Mouse (Mus musculus) brown adipose tissue, adult 24 weeks (tissue): ENCODE measurements around the gene Gpt2. TPM values are rescaled to one million over a fixed set of nuclear protein-coding genes. Genes with fewer than 3 reads are reported as not detected.

Experiments
- H3K27ac ChIP-seq: fragments of 200-500 bp; replicated peaks from 2 replicates; pipeline ENCODE4 v1.5.1; 2012; ENCODE audit warnings: low read depth, mild to moderate bottlenecking, low read length
- H3K4me1 ChIP-seq: fragments of 200-500 bp; 2 replicates; pipeline ENCODE4 v1.6.1; 2012; ENCODE audit warnings: low read length, mixed read lengths; ENCODE audit not compliant: control insufficient read depth, insufficient read depth, insufficient read length
- H3K4me3 ChIP-seq: fragments of 200-500 bp; 2 replicates; pipeline ENCODE4 v1.5.1; 2012; ENCODE audit warnings: low read depth, mild to moderate bottlenecking, low read length, moderate library complexity; ENCODE audit not compliant: insufficient read depth
- polyA plus RNA-seq: library from polyadenylated mRNA; stranded (reverse); fragments of >200 nt; gene quantifications from 2 replicates; pipeline ENCODE4 v1.2.4, GENCODE M21; 2012; ENCODE audit not compliant: missing spikeins, insufficient read depth, insufficient read length

Gpt2 gene
- polyA plus RNA-seq, 1 experiment, result 11.1 TPM

DNA sequence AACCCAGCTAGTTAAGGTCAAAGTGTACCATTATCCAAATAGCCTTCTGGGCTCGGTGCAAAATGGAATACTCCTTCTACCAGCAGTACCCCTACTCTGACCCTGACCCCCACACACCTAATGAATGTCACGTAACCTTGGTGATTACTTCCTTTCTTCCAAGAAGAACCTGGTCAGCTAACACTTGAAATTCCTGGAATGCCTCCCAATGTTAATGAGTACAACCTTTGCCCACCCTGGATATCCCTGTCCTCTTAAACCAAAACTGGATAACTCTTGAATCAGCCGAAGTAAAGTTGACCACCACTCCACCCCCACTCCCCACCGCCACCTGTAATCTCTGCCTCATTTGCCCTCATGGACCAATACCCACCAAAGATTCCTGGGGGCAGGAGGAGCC lies 19.1 kb upstream of the Gpt2 start:
- Histone ChIP-seq H3K27ac (no peak overlapping the region), H3K4me3 (no peak overlapping the region), H3K4me1 (no peaks in the 10 kb centered on the region)

GRCm38 (mm10) chr8:85474924-85475323 lies 17.5 kb upstream of the Gpt2 start:
- Histone ChIP-seq H3K27ac (no peak overlapping the region), H3K4me1 (no peaks in the 10 kb centered on the region), H3K4me3 (no peak overlapping the region)

DNA sequence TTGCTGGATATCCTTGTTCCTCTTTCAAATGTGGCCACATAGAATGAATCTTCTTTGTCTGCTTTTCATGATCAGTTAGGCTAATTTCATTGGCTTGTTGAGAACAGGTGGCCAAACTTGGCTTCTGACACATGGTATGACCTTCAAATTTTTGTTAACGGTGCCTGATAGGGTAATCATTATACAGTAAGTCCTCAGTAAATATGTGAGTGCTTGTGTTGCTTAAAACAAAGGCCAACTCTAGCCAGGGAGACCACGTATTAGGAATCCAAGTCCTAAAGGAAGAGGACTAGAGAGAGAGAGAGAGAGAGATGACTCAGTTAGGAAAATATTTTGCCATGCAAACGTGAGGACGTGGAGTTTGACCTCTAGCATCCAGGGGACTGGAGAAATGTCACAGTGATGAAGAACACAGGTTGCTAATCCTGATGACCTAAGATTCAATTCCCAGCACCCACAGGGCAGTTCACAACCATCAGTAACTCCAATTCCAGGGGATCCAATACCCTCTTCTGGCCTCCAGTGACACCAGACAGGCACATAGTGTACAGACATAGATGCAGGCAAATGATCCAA lies 15.3 kb upstream of the Gpt2 start:
- Histone ChIP-seq H3K27ac (no peak overlapping the region), H3K4me1 (no peaks in the 10 kb centered on the region), H3K4me3 (no peak overlapping the region)

GRCm38 (mm10) chr8:85478397-85478796 lies 14.0 kb upstream of the Gpt2 start:
- no peaks in the 10 kb centered on the region for H3K4me1 ChIP-seq
- no peak overlapping the region for H3K27ac ChIP-seq
- H3K4me3 ChIP-seq, result no peak overlapping the region

- no peaks in the 10 kb centered on the region for H3K4me1 ChIP-seq
- no peak overlapping the region for H3K27ac ChIP-seq
- H3K4me3 ChIP-seq, result no peak overlapping the region
Measured at GRCm38 (mm10) chr8:85479710-85480109, 12.7 kb upstream of the Gpt2 start.

DNA sequence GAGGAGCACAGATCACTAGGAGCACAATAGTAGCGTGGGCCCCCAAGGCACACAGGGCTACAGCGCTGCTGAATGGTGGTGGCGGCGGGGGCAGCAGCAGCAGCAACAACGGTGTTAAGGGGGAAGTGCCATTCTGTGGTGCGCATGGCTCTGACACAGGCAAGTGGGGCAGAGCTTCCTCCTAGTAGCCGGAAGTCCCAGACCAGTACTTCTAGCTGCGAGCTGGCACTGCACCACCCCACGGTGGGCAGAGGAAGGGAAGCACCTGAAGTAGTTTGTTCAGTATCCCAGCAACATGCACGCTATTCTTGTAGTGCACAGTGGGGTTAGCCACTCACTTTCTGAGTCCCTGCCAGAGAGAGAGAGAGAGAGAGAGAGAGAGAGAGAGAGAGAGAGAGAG lies 10.5 kb upstream of the Gpt2 start:
- Histone ChIP-seq H3K27ac (no peak overlapping the region), H3K4me1 (no peaks in the 10 kb centered on the region), H3K4me3 (no peak overlapping the region; the same call in 1 of the 2 replicates)

DNA sequence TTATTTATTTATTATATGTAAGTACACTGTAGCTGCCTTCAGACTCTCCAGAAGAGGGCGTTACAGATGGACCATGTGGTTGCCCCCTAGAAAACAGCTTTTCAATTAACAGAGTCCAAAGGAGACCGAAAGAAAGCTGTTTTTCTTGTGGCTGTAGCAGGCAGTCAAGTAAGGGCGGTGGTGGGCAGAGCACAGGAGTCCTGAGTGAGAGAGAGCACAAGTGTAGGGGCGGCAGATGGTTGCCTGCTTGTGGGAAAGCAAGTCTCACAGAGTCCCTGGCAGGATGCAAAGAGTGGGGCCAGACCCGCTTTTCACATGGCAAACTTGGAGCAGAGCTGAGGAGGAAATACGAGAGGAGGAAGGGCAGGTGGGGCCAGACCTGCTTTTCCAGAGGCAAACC lies 9.9 kb upstream of the Gpt2 start:
- Histone ChIP-seq H3K4me3 (no peak overlapping the region), H3K27ac (no peak overlapping the region), H3K4me1 (no peaks in the 10 kb centered on the region)

DNA sequence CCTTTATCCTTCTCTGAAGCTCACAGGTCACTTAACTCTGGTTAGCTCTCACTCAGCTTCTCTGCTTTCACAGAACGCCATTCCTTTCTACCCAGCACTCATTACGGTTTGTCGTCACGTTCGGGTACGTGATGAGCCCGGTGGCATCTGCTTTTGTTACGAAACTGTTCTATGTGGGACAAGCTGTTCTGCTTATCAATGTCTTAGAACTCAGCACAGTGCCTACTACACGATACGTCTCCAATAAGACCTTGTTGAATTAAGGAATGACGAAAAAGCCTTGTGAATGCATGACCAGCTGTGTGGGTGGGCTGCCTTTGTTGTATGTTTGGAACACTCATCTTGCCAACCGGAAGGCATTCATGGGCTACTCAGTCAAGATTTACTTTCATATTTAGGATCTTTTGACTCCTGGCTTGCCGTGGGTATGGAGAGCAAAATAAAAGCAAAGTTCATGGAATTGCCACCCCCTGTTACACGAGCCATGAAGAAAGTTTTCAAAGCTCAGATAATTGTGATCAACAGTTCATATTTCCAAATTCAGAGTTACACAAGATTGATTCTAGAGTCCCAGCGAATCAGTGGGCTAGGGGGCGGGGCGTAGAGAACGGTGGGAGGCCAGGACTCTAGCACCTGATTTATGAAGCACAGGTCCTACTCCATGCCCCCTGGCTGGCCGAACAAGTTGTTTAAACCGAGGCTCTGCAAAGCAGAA lies 4.3 kb upstream of the Gpt2 start:
- Histone ChIP-seq H3K27ac (no peak overlapping the region), H3K4me3 (no peak overlapping the region), H3K4me1 (no peaks in the 10 kb centered on the region)

DNA sequence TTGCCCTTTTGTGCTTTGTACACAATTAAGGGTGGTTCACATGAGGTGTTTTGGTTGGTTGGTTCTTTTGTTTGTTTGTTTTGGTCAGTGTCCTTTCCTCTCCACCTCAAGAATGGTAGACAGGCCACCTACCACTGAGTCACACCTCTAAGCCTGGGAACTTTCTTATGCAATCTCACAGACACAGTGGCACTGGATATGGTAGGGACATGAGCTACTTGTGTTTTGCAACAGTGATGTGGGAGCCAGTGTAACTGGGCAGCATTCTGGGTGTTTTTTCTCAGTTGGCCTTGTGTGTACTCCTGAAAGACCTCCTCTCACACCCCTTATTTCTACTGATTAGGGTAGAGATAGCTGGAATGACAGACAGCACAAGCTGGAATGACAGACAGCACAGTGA lies 3.7 kb upstream of the Gpt2 start:
- Histone ChIP-seq H3K4me1 (no peaks in the 10 kb centered on the region), H3K4me3 (no peak overlapping the region), H3K27ac (no peak overlapping the region)

- H3K4me1 ChIP-seq, result no peaks in the 10 kb centered on the region
- H3K4me3 ChIP-seq, result no peak overlapping the region
- H3K27ac ChIP-seq, result no peak overlapping the region
Measured at GRCm38 (mm10) chr8:85489546-85489945, 2.8 kb upstream of the Gpt2 start.

DNA sequence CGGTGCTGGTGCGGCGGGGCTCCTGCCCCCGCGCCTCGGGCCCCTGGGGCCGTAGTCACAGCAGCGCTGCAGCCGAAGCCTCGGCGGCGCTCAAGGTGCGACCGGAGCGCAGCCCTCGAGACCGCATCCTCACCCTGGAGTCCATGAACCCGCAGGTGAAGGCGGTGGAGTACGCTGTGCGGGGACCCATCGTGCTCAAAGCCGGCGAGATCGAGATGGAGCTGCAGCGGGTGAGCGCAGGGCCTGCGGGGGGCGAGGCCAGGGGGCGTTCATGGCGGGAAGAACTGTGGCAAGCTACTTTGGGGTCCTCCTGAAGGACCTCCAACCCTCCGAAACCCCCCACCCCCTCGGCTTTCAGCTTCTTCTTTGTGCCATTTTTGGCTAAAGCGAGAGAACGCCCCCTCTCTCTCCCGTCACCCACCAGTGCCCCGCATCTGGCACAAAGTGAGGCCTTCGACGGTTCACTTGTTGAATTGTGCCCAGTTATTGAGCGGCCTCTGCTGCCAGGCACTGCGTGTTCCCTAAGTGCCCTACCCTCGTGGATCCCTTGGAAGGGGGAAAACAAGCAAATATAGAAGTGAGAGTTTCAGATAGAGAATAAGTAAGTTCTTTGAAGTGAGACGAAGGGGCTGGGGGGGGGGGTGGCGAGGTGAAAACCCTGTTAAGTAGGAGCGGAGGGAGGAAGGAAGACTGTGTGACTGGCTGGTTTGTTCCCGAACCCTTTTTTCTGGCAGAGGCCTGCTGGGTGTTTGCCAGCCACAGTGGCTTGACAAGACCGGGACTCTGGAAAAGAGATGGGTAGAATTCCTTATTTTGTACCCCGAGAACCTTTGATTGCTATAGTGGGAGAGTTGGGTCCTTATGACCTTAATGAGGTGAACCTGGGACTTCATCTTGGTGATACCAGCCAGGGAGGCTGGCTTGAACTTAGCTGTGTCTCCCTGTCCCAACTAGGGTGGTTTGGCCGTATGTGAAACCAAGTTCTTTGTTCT lies 860 bp downstream of the Gpt2 start:
- H3K4me1 ChIP-seq, result no peaks in the 10 kb centered on the region

GRCm38 (mm10) chr8:85496125-85496524 lies 3.7 kb downstream of the Gpt2 start:
- Histone ChIP-seq H3K4me3 (no peak overlapping the region), H3K4me1 (no peaks in the 10 kb centered on the region), H3K27ac (no peak overlapping the region)

More for the DNA sequence above, 860 bp downstream of the Gpt2 start:
- no peak overlapping the region for H3K27ac ChIP-seq
- peak overlapping the region; percentile 87 for H3K4me3 ChIP-seq

GRCm38 (mm10) chr8:85496778-85497177 lies 4.4 kb downstream of the Gpt2 start:
- H3K4me1 ChIP-seq, result no peaks in the 10 kb centered on the region
- no peak overlapping the region for H3K27ac ChIP-seq
- H3K4me3 ChIP-seq, result no peak overlapping the region

DNA sequence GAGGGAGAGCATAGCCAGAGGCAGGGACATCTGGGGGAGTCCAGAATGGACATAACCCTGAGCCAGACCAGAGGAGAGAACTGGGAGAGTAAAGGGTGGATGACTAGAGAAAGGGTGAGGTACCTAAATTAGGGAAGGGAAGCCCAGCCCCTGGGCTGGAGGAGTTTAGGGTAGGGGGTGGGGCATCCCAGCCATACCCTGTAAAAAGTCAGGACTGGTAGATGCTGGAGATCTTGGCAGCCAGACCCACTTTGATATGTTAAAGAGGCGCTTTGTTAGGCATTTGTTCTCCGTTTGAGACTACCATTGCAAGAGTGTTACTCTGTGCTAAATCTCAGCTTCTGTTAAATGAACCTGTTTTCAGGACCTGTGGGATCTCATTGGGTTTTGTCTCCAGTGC lies 6.2 kb downstream of the Gpt2 start:
- no peak overlapping the region for H3K27ac ChIP-seq
- no peak overlapping the region for H3K4me3 ChIP-seq
- H3K4me1 ChIP-seq, result no peaks in the 10 kb centered on the region

- no peak overlapping the region for H3K27ac ChIP-seq
Measured at GRCm38 (mm10) chr8:85500460-85500859, 8.1 kb downstream of the Gpt2 start.

More at GRCm38 (mm10) chr8:85500460-85500859, 8.1 kb downstream of the Gpt2 start:
- H3K4me3 ChIP-seq, result no peak overlapping the region
- H3K4me1 ChIP-seq, result no peaks in the 10 kb centered on the region
